Mouse (Mus musculus): ENCODE data around the gene Hpse.

GRCm38 (mm10) chr5:100658460-100658859, 61.1 kb downstream of the Hpse start:
- TF ChIP-seq CTCF (IDR thresholded peaks at IDR 0.05; ENCODE audit: extremely low read depth, insufficient read depth, low read length) (no peak), POLR2A (IDR thresholded peaks at IDR 0.05; ENCODE audit: extremely low read depth, insufficient read depth, low read length) (no peak)

All from cortical plate, adult 2 months (tissue).